Mouse (Mus musculus) liver, embryonic 14.5 days (tissue): Measurements from ENCODE around the gene Mob1b.

Source experiments
- CTCF ChIP-seq: IDR thresholded peaks from 2 replicates; pipeline ENCODE4 v1.5.1; 2016; ENCODE audit warnings: antibody characterized with exemption, low read depth, control low read depth
- EP300 ChIP-seq: IDR thresholded peaks from 2 replicates; pipeline ENCODE4 v1.6.1; 2016; ENCODE audit warnings: antibody characterized with exemption, low read depth

GRCm38 (mm10) chr5:88793676-88794075, 73.0 kb downstream of the Mob1b start:
- TF ChIP-seq CTCF (no peak), EP300 (no peak)
